Mouse (Mus musculus) bone marrow, adult 2 months (tissue): ENCODE measurements around the gene Gm29609.

Source experiments
- CTCF ChIP-seq: fragments of 200-500 bp; IDR thresholded peaks from 2 replicates; pipeline ENCODE4 v1.5.1; 2011; ENCODE audit warnings: low read length, control low read depth; ENCODE audit not compliant: control insufficient read depth, insufficient read depth
- POLR2A ChIP-seq: fragments of 200-500 bp; IDR thresholded peaks from 2 replicates; pipeline ENCODE4 v1.6.1; 2011; ENCODE audit warnings: low read depth, mild to moderate bottlenecking, control low read depth, low read length, borderline replicate concordance; ENCODE audit not compliant: control insufficient read depth

DNA sequence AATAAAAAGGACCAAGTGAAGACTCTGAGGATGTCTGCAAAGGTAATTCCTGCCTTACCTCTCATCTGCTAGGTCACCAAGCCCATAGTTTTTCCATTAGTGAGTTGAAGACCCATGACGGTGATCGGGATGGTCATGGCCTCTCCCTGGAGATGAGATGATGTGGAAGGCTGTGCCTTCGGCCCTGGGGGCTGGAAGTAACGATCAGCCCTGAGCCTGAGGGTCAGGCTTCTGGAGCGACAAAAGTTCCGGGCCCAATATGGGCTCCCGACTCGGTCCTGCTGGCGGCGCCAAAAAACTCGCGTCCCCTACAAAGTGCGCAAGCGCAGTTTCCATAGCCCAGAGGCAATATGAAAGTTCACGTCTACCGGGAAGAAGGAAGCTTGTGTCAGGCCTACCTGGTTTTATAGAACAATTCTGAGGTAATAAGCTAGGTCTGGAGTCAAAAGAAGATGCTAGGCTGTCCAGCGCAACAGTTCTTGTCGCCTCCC lies 71.7 kb downstream of the Gm29609 start, which contains the start of gene Slc30a3:
- no peak for TF ChIP-seq CTCF
- no peak for TF ChIP-seq POLR2A
